ENCODE assay signal across 15 mouse cellular contexts in genomic region chr3:121900429-121900844, GRCm38 (mm10). TPM values are rescaled to one million over a fixed set of nuclear protein-coding genes. Genes with fewer than 3 reads are reported as not detected.
DNase-seq lines count a peak whose midpoint lies in the region; ATAC-seq lines count a peak whose summit lies in the region.
"Had no signal": no experiment of that assay in that cellular context is flagged by ENCODE, and none has a peak within 500 bp of the region (broad histone marks: within the 10 kb centered on the region; RNA-seq: fewer than 3 reads in every experiment).

No protein-coding gene starts in this region.

- DNase-seq in heart, postnatal 25 days (ENCODE audit: low spot score): no peak
- DNase-seq in kidney, postnatal 25 days: peak; percentile 51 to 76
- DNase-seq in cerebellum, postnatal 25 days: no peak
- no peak for DNase-seq in spleen, adult 18-20 months
- DNase-seq: adrenal gland, adult 2 months; cerebellum, adult 9-11 months; embryo, embryonic 11 days had no signal

- 55% methylated on average over 8 of the region's 8 CpGs for WGBS in heart, embryonic 16.5 days

- H3K27ac ChIP-seq in heart, embryonic 16.5 days (ENCODE audit: low read length): no peak overlapping the region
- H3K27ac ChIP-seq: forebrain, embryonic 12.5 days; layer of hippocampus, adult 2 months; left cerebral cortex, adult 2 months; limb, embryonic 12.5 days had no signal

- no peaks in the 10 kb centered on the region for H3K4me1 ChIP-seq in heart, embryonic 16.5 days (ENCODE audit: control insufficient read depth, insufficient read depth, low read length)
- peaks cover 18% of the 10 kb centered on the region for H3K4me1 ChIP-seq in megakaryocyte, embryonic 14.5 days
- H3K4me1 ChIP-seq: forebrain, embryonic 12.5 days had no signal

- no peak overlapping the region for H3K9ac ChIP-seq in heart, embryonic 16.5 days (ENCODE audit: low read length)
- H3K9ac ChIP-seq: forebrain, embryonic 12.5 days; limb, embryonic 12.5 days had no signal

- no peak overlapping the region for H3K4me2 ChIP-seq in heart, embryonic 16.5 days (ENCODE audit: low read depth, low read length)
- H3K4me2 ChIP-seq: forebrain, embryonic 12.5 days; limb, embryonic 12.5 days had no signal

- H3K9me3 ChIP-seq in heart, embryonic 16.5 days (replicated peaks; ENCODE audit: control insufficient read depth, low read length): no peaks in the 10 kb centered on the region
- H3K9me3 ChIP-seq in megakaryocyte, embryonic 14.5 days: no peaks in the 10 kb centered on the region
- H3K9me3 ChIP-seq: forebrain, embryonic 12.5 days; G1E; limb, embryonic 12.5 days had no signal

- ATAC-seq in heart, embryonic 16.5 days (replicated peaks; ENCODE audit: extremely low read depth, insufficient read depth, low FRiP score): 0 out of 2 replicates have a peak, but pooled peaks have one; percentile 37
- ATAC-seq in megakaryocyte, adult 5-6 weeks (ENCODE audit: poor library complexity, severe bottlenecking): no peak

- H3K36me3 ChIP-seq in heart, embryonic 16.5 days (ENCODE audit: control insufficient read depth, insufficient read depth): no peaks in the 10 kb centered on the region
- no peaks in the 10 kb centered on the region for H3K36me3 ChIP-seq in megakaryocyte, embryonic 14.5 days (replicated peaks; ENCODE audit: low read length)
- H3K36me3 ChIP-seq: forebrain, embryonic 12.5 days; G1E; limb, embryonic 12.5 days had no signal

- intact Hi-C loops in heart, postnatal 25 days (cut with DNase I): no loop called here

- no peaks in the 10 kb centered on the region for H3K27me3 ChIP-seq in heart, embryonic 16.5 days (ENCODE audit: control insufficient read depth, insufficient read depth, low read length)
- peaks cover 37% of the 10 kb centered on the region for H3K27me3 ChIP-seq in megakaryocyte, embryonic 14.5 days (replicated peaks)
- H3K27me3 ChIP-seq: forebrain, embryonic 12.5 days; limb, embryonic 12.5 days had no signal

- H3K4me3 ChIP-seq in heart, embryonic 16.5 days (ENCODE audit: low read length): no peak overlapping the region
- H3K4me3 ChIP-seq in megakaryocyte, embryonic 14.5 days (replicated peaks): peak overlapping the region; percentile 80
- H3K4me3 ChIP-seq: forebrain, embryonic 12.5 days; layer of hippocampus, adult 2 months; left cerebral cortex, adult 2 months; limb, embryonic 12.5 days had no signal

RNA-seq across cellular contexts. Expression of gene Arhgap29, which starts 51.9 kb away (rescaled TPM):
- 48.3 and 48.5 TPM in 2 replicates for polyA plus RNA-seq in heart, embryonic 16.5 days (2015; fragmentation: Nextera tagmentation; extraction: Ambion mirVana)
- total RNA-seq in heart, postnatal 25 days (2021): 10 to 100 TPM; 50.0 to 53.1 TPM
- polyA plus RNA-seq in megakaryocyte, embryonic 14.5 days (2012; ENCODE audit: insufficient read depth, low replicate concordance): 2.1 TPM in 1 of 2 replicates, not detected in the other
- 3.4 and 3.5 TPM in 2 replicates for total RNA-seq in megakaryocyte, adult 5-6 weeks (2015)
- 4.5 and 5.2 TPM in 2 replicates for total RNA-seq in megakaryocyte, adult 5-6 weeks (2017)

Comparison
In these comparisons a context has a peak if more than half of its experiments do, and no peak if none do; other contexts are left out.
1. DNase-seq: peak in kidney, postnatal 25 days (2 of 2); none in heart, postnatal 25 days (single experiment), cerebellum, postnatal 25 days (0 of 2) and spleen, adult 18-20 months (0 of 2).
2. RNA of gene Arhgap29, which starts 51.9 kb away (total RNA-seq): 50.0 to 53.1 TPM in heart, postnatal 25 days; 3.4 to 5.2 TPM in megakaryocyte, adult 5-6 weeks; every median in the first group is over 4 times any median in the second.